Mouse (Mus musculus) urinary bladder, postnatal 36 days (tissue): ENCODE results near the gene Oxct2a.
"Not testable (repeated sequence)": the region's sequence is repeated elsewhere in the genome, so short reads cannot be mapped to it uniquely, and the experiment has no call there.

ENCODE experiments used
- DNase-seq, 2 experiments: peaks; one replicate each; pipeline ENCODE4 v3.0.0; 2022; ENCODE audit warnings: low spot score in 2 of 2, mixed read lengths in 1 of 2

Gene Oxct2a

DNA sequence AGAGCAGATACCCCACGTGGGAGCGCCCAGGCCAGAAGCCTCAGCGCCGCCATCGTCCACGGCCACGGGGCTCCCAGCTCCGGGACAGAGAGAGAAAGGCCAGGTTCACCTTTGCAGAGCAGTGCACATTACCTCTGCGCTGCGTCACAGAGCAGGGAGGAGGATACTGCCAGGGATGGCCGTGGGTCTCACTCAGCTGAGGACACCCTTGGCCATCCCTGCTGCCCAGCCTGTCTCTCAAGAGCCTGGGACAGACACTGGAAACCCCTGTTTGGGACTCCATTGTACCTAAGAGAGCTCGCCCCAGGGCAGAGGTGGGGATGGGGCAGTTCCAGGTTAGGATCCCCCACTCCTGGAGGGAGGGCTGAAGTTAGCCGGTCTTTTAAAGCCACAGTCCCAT is at the start of gene Oxct2a:
Gene Oxct2a, minus strand, starts transcription at position 101 of the 400 bp plus-strand sequence.
- DNase-seq: no peak

DNA sequence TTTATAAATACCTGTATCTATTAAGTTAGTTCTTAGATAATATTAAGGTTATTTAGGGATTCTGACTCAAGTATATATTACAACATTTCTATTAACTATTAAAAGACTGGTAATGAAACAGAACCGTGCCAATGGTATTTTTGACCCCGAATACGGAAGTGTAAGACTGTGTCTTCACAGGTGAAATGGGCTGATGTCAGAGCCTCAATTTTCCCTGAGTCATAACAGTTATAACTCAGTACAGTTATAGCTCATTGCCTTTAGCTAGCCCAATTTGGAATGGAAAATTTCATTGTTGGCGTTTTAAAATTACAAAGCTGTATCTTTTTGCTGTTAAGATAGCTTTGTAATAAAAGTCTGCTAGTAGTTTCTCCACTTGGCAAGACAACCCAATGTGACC is 40.1 kb upstream of the Oxct2a start:
- DNase-seq: no peak

DNA sequence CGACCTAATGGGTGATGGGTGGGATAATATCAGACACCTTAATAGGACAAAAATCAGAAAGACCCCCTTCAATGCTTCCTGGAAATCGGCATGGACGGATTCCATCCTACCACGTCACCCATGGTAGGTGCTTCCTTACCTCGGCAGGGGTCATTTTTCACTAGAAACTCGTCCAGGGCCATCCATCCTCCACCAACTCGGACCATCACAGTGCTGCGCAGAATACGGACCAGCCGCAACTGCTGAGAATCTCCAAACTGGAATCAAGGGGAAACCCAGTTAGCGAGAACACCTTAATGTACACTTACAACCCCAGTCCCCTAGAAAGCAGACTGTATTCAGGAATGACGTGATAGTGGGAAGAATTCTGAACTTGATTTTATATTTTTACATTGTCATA is 37.3 kb upstream of the Oxct2a start:
- DNase-seq: no peak

DNA sequence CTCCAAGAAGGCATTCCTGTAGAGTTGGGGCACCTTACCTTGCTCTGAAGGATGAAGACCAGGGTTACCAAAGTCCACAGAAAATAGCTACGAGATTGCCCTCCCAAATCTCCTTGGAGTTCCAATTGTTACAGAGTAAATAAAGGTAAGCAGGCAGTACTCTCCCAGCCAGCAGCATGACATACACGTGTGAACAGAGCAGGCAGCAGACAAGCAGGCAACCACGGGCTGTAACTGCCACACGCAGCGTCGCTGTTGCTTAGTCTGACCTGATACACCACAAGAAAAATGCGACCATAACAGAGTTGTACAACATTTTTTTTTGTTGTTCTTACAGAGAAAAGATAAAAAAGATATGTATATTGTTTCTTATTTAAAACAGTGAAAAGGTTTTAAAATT is 35.2 kb upstream of the Oxct2a start:
- no peak for DNase-seq

DNA sequence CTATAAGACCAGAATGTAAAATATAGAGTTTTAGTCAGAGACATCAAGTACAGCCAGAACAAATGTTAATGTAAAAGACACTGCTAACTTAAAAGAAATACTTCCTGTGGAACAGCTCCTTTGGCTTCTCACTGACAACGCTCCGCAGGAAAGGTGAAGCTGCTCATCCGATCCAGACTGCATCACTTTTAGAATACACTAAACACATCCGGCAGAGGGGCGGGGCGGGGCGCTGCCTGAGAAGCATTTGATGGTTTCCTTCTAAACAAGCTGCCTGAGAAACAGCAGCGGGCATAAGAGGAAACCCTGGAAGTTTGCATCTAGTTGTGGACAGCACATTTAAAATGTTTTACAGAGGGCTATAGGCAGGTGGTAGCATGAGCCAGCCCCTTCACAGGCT is 32.5 kb upstream of the Oxct2a start:
- no peak for DNase-seq

DNA sequence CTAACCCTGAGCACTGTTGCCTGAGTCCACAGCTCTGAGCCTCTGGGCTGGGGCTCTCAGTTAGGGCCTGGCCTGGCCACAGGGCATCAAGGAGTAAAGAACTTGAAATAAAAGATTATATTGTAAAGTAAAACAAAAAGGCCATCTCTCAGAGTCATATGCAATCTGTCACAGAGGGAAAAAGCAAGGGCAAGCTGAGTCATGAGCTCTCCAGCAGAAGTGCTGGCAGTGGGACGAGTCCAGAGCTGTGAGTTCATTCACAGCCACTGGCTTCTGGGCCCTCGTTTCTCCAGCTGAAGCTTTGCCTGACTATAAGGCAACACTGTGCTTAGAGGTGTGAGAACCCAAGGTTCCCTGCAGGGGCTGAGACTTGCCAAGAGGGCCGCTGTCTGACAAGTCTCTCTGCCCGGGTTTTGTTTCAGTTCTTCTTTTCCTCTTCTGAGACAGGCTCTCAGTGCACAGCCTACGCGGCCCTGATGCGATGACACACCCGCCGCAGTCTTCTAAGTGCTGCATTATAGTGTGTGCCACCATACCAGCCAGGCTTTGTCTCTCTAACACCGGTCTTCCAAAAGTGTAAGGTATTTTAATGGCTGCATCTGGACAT is 29.9 kb upstream of the Oxct2a start:
- no peak for DNase-seq

DNA sequence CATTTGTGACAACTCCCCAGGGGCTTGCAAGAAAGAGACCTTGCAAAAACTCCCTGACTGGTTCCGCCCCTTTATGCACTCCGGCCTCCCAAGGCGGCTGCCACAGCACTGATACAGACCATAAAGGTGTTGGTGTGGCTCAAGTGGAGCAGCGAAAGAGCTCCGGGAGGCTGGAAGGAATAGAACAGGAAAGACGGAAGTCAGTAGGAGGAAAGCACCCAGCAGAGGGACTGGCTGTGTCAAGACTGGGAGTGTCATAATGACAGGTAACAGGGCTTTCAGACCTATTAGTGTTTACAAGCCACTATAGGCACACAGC is 20.0 kb upstream of the Oxct2a start:
- DNase-seq: peak in 1 of 2 experiments; percentile 7

DNA sequence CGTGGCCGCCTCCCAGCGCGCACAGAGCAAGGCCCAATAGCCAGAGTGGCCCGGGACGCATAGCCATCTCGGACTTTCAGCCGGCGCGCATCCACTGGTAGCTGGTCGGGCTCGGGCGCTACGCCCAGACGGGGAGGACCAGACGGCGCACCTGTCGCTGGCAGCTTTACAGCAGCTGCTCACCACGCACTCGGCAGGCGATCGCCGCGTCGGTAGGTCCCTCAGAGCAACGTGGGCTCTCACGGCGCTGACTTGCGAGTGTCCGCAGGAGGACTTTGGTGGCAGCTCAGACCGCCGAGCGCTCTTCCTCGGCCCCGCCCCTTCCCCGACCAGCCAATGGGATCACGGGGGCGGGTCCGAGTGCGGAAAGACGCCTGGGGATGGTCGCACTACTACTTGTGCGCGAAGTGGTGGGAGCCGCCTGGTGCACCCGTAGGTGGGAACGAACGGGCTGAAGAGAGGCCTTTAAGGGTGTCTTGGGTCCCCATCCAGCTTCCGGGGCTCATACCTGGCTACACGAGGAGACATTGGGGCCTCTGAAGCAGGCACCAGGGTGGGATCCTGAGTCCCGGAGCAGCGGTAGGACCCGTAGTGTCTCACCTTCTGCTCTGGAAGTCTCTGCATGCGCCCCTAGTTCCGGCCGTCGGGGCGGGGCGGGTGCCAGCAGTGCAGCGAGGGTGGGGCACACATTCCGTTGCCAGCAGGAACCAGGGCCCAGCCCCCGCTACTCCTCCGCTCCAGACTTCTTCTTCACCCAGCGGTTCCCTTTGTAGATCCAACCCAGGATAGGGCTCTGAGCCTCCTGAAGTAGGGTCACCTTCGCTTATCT is 19.4 kb upstream of the Oxct2a start, which contains the start of gene Bmp8a:
Gene Bmp8a, minus strand, starts transcription at position 611 of the 829 bp plus-strand sequence.
- DNase-seq: peak; percentile 47 to 56

DNA sequence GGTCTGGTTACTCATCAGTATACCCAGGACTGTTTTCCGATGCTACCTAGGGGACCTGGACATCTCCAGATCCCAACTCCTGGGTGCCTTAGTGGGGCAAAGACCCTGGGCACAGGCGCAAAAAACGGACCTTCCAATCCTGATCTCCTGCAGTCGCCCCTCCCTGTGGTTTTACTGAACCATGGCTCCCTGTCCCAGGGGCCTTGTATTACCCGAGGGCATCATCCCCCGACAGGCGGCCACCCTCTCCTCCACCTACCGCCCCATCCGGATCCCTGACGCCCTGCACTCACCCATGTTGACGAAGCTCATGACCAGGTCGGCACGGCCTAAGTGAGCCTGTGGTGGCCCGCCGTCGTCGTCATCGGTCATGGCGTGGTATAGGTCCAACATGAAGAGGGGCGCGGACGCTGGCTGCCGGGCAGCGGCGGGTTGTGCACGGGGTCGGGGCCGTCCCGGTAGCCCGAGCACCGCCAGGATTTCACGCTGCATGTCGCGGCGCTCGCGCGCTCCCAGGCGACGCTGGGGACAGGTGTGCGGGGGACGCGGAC is 18.7 kb upstream of the Oxct2a start:
- no peak for DNase-seq

DNA sequence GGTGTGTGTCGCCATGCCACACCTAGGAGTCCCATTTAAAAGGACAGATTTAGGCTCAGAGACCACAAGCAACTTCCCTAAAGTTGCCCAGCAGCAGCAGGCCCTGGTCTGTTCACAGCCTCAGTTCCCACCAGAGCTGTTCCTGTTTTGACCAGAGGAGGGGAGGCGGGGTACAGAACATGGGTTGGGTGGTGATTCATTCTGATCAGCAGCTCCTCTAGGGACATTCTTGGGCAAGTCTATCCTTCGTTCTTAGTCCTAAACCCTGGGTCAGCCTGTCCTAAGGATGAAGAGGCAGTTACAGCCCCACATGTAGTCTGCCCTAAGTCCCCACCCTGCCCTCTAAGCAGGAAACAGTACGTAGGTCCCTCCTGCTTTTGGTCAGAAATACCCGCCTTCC is 16.8 kb upstream of the Oxct2a start:
- DNase-seq: no peak

DNA sequence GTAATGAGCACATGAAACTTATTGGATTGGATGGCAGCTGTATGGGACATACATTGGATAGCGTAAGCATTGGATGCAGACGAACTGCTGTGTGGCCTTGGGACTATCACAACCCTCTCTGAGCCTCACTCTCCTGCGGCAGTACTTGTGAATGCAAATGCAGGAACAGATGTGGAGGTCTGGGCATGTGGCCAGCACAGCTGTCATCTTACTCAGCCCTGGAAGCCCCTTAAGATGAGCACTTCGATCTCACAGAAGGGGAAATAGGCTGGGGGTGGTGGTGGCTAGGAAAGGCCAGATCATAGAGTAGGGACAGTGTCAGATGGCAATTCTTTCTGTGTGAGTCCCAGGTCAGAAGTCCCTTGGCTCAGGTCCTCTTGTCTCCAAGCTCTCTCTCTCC is 14.3 kb upstream of the Oxct2a start:
- no peak for DNase-seq

DNA sequence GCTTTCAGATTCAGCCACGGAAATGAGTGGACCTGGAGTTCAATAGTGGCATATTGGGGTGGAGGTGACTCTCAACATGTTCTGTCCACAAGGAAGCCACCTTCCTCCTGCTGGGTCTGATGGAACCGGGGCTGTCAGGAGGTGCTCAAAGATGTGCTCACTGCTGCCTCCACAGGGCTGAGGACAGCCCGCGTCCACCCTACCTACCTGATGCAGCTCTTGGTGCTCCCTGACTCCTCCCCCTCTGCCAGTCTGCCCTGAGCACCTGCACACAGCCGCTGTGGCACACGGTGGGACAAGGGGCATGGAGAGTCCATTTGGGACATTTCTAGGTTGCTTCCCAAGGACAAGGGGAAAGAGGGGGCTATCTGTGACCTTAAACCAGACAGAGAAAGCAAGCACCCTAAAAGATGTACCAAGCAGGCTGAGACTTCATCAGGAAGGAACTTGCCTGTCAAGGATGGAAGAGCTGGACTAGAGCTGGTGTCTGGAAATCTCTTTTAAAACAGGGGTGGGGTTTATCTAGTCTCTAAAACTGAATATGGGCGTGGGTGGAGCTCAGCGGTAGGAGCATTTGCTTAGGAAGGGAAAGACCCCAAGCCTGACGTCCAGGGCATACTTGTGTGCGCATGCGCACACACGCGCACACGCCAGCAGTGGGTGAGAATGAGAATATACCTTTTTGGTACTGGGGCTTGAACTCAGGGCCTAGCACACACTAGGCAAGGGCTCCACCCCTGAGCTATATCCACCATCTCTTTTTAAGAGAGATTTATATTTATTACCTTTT is 12.6 kb upstream of the Oxct2a start:
- no peak for DNase-seq

DNA sequence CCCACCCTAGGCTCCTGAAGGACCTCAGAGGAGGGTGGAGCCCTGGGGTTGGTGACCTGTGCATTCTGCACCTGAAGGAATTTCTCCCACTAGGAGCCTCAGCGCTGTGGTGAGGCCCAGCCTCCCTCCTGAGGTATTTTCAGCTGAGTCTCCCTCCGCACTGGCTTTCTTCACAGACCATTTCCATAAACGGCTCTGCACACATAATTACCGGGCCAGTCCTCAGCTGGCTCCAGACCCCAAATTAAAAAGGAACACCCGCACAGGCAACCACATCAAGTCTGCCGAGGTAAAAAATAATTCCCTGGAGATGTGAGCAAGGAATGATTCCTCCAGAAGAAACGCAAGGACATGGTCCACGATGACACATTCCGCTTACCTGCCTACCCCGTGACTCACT is 11.8 kb upstream of the Oxct2a start:
- DNase-seq: not testable (repeated sequence)

DNA sequence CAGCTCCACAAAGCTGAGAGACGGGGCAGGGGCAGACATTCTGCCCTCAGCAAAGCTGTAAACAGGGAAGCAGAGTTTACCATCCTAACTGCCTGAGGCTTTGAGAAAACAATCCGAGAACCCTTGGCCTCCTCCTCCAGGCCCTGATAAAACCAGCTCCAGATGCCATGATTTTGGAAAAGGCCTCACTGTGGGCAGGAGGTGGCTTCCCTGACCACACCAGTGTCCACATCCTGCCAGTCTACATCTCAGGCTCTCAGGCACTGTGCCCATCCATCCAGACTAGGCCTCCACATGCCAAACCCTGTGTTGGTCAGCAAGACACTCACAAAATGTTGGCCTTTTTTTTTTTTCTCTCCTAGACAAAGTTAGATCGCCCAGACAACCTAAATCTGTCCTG is 10.7 kb upstream of the Oxct2a start:
- no peak for DNase-seq

DNA sequence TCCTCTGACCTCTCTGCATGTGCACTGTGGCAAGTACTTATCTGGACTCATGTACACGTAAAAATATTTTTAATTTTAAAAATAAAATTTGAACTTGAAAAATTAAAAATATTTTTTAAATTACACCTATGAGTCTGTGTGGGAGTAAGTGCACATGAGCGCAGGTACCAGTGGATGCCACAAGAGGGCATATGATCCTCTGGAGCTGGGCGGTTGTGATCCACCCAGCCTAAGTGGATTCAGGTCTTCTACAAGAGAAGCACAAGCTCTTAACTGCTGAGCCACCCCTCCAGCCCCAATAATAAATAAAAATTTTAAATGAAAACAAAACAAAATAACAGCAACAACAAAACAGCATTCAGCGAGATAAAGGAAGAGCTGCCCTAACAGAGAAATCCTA is 9.7 kb upstream of the Oxct2a start:
- no peak for DNase-seq

DNA sequence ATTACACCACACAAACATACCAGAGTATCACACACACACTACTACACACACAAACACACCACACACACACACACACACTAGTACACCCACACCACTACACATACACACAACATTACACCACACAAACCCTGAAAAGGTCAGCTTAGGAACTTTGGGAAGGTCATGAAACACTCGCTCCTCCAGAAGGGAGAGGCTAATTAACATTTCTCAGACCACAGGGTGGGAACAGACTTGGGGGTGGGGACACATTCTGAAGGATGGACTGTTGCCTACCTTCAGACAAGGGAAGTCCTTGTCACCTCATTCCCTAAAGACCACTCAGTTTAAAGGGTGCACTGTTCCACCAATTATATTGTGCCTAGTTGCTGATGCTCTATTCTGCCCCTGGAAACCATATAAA is 8.5 kb upstream of the Oxct2a start:
- DNase-seq: not testable (repeated sequence)

DNA sequence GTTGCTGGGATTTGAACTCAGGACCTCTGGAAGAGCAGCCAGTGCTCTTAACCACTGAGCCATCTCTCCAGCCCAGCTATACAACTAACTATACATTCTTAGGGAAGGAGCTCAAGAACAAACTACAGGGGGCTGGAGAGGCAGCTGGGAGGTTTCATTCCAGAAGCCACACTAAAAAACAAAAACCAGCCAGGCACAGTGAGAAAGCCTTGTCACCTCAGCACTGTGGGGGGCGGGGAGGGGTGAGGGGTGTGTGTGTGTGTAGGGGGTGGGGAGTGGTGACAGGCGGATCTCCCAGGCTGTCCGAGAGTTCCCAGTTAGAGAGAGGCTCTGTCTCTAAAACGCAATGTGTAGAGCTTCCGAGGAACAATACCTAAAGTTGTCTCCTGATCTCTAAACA is 7.9 kb upstream of the Oxct2a start:
- no peak for DNase-seq

DNA sequence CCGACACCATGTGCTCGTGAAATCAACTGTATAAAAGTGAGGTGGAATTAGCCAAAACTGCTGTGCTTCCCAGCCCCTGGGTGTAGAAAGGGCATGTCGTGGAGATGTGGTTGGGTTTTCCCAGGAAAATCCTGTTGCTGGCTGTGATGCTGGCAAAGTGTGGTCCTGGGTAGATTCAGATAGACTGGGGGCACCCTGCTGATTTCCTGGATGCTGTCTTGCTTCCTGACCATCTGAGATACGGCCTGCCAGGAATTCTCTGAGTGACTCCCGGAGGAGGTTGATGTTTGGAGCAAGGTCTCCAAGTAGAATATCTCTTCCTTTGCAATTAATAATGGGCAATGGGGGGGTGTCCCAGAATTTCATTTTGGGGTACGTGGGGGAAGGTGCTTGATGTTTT is 5.5 kb upstream of the Oxct2a start:
- no peak for DNase-seq

DNA sequence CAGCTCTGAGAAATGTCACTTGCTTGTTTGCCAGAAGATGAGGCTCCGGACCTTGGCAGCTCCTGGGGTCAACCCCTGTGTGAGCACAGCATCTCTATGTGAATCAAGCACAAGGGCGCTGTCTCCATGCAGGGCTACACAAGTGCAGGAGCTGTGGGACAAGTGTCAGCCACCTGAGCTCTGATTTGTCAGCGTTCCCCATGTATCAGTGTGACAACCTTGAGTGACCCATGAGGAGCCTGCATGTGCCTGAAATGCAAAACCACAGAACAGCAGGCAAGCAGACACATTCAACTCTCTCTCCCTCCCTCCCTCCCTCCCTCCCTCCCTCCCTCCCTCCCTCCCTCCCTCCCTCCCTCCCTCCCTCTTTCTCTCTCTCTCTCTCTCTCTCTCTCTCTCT is 4.2 kb upstream of the Oxct2a start:
- DNase-seq: no peak

DNA sequence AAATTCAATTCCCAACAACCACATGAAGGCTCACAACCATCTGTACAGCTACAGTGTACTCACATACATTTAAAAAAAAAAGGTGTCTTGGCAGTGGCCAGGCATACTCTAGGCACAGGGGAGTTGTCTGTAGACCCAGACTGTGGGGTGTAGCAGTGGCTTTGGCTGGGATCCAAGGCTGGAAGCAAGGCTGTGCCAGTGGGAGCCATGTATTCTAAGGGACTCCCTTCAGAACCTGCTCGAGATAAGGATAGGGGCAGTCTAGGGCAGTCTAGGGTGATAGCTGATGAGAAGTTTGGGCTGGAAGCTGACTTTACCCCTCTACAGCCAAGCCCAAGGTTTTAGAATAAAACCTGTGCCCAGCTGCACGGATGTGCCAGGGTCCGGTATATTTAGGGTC is 2.7 kb upstream of the Oxct2a start:
- DNase-seq: no peak

DNA sequence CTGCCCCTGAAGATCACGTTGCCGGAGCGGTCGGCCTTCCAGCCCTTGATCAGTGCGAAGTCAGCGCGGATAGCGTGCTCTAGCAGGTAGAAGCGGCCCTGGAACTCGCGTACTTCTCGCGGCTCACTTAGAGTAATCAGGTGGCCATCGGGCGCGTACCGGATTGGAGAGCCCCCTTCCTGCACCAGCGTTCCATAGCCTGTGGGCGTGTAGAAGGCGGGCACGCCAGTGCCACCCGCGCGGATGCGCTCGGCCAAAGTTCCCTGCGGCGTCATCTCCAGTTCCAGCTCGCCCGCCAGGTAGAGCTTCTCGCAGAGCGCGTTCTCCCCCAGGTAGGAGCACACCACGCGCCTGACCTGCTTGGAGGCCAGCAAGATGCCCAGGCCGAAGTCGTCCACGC is 524 bp downstream of the Oxct2a start:
- not testable (repeated sequence) for DNase-seq

DNA sequence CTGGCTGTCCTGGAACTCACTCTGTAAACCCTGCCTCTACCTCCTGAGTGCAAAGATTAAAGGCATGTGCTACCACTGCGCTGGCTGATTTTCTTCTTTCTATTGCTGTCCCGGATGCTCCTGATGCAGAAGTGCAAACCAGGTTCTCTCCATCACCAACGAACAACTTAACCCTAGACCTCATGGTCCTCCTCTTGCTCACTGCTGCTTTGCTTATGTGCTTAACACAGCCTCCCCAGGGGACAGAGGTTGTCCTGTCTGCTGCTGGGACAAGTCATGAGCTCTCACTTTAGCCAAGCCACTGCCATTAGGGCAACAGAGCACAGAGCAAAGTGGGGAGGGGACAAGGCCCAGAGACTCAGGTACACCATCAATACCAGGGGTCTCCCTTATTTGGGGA is 8.9 kb downstream of the Oxct2a start:
- no peak for DNase-seq

DNA sequence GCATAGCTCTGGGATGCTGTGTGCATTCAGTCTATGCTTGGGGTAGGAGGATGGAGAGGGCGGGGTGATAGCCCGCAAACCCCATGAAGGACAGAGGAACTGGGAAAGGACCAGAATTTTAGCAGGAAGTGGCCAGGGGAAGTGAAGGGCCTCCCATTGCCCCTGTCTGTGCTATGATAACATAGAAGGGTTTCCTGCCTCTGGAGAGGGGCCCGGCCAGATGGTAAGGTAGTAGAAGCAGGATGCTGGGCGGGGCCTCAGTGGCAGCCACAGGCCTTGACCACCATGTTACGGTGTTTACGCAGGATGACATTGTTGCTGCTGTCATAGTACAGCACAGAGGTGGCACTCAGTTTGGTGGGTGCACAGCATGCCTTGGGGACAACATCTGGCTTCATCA is 10.4 kb downstream of the Oxct2a start:
- no peak for DNase-seq
